Mouse (Mus musculus) stomach, embryonic 16.5 days (tissue): ENCODE data around the gene D6Wsu163e. TPM values are rescaled to one million over a fixed set of nuclear protein-coding genes. Genes with fewer than 3 reads are reported as not detected.

Source experiments
- ATAC-seq: fragments of 200-750 bp; cut with Nextera tagmentation; 2 replicates; pipeline ENCODE4 v1.8.0; 2017; ENCODE audit warnings: moderate number of reproducible peaks, moderate TSS enrichment; ENCODE audit not compliant: insufficient read depth, low FRiP score
- H3K27ac ChIP-seq: fragments of 300-500 bp; sonication (generic); 2 replicates; pipeline ENCODE4 v1.5.1; 2014; ENCODE audit warnings: low read length
- H3K27me3 ChIP-seq: fragments of 300-500 bp; sonication (generic); 2 replicates; pipeline ENCODE4 v1.6.1; 2014; ENCODE audit warnings: low read length, control low read depth, mixed read lengths; ENCODE audit not compliant: control insufficient read depth, insufficient read depth
- H3K36me3 ChIP-seq: fragments of 300-500 bp; sonication (generic); 2 replicates; pipeline ENCODE4 v1.6.1; 2014; ENCODE audit warnings: low read length; ENCODE audit not compliant: control insufficient read depth, insufficient read depth
- H3K4me1 ChIP-seq: fragments of 300-500 bp; sonication (generic); 2 replicates; pipeline ENCODE4 v1.6.1; 2014; ENCODE audit warnings: low read length, control low read depth, mixed read lengths; ENCODE audit not compliant: control insufficient read depth, insufficient read depth
- H3K4me2 ChIP-seq: fragments of 300-500 bp; sonication (generic); 2 replicates; pipeline ENCODE4 v1.6.1; 2014; ENCODE audit warnings: low read depth, low read length, mixed read lengths
- H3K4me3 ChIP-seq: fragments of 300-500 bp; sonication (generic); replicated peaks from 2 replicates; pipeline ENCODE4 v1.5.1; 2014; ENCODE audit warnings: mild to moderate bottlenecking, low read length
- H3K9ac ChIP-seq: fragments of 300-500 bp; sonication (generic); 2 replicates; pipeline ENCODE4 v1.6.1; 2014; ENCODE audit warnings: low read length
- H3K9me3 ChIP-seq: fragments of 300-500 bp; sonication (generic); replicated peaks from 2 replicates; pipeline ENCODE4 v1.6.1; 2016; ENCODE audit warnings: low read length, control low read depth; ENCODE audit not compliant: control insufficient read depth
- whole genome bisulfite sequencing: fragments of 180-500 bp; shearing (Covaris S2); extraction: QIAGEN DNeasy Blood & Tissue Kit; methylation state at CpG from one replicate; pipeline ENCODE4 v1.1.7; 2014; 5-methylcytosine and 5-hydroxymethylcytosine counted together
- polyA plus RNA-seq: library from polyadenylated mRNA; unstranded; fragments of >200 nt; fragmentation: Nextera tagmentation; extraction: Ambion mirVana; gene quantifications from 2 replicates; pipeline ENCODE4 v1.2.1, GENCODE M21; 2015

The D6Wsu163e gene
- polyA plus RNA-seq, 1 experiment from 2014 or later = 16.9 TPM

DNA sequence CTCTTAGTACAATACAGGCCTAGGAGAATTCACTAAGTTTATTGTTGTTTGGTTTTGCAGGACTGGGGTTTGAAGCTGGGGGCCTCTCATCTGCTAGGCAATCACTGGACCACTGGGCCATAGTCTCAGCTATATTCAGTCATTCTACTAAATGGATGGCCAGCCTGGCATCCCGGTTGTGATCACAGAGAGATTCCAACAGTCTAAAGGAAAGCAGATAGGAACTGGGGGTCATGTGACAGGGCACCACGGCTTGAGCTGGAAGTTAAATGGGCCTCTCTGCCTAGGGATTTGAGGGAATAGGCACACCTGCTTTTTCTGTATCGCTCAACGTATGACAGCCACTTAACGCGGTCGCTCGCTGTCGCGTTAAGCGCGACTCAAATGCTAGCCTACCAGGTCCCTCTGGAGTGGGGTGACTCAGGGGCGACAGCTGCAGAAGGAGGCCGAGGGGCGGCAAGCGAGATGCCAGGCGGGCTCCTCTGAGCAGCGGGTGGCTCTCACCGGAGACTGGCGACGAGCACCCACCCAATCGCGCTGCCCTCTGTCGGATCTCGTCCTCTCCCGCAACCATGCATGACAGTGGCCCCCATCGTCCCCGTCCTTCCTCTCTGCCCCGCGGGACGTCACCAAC is 792 bp upstream of the D6Wsu163e start:
- Histone ChIP-seq H3K4me2 (peak overlapping the region; percentile 97), H3K27ac (peak overlapping the region; percentile 25; the same call in 1 of the 2 replicates), H3K9me3 (no peaks in the 10 kb centered on the region), H3K4me1 (peaks cover 9% of the 10 kb centered on the region), H3K36me3 (peaks cover 5% of the 10 kb centered on the region; the same call in 1 of the 2 replicates), H3K4me3 (peak overlapping the region; percentile 80), H3K27me3 (no peaks in the 10 kb centered on the region), H3K9ac (peak overlapping the region; percentile 85)
- ATAC-seq = peak; percentile 3; the same call in 1 of the 2 replicates
- under 1% methylated on average over 31 of the region's 31 CpGs for WGBS

DNA sequence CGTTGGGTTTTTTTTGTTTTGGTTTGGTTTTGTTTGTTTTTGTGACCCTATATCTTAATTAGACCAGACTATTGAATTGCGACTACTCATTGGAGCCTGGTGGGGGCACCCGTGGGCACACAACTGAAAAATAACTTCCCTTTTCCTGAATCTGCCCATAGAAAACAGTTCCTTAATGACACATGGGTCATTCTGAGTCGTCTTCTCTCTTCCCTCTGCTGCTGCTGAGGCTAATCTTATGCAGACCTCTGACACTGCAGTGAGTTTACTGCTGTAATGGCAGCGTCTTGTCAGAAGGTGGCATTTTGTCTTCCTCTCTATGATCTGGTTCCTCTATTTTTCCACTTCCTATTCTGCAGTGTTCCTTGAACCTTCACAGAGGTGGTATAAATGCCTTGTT is 689 bp downstream of the D6Wsu163e start:
- no peaks in the 10 kb centered on the region; the same call in 1 of the 2 replicates for H3K36me3 ChIP-seq
- H3K9me3 ChIP-seq = no peaks in the 10 kb centered on the region
- peaks cover 9% of the 10 kb centered on the region for H3K4me1 ChIP-seq
- H3K9ac ChIP-seq = peak overlapping the region; percentile 76
- peak overlapping the region; percentile 80 for H3K4me3 ChIP-seq
- H3K27me3 ChIP-seq = no peaks in the 10 kb centered on the region
- no peak for ATAC-seq
- peak overlapping the region; percentile 97 for H3K4me2 ChIP-seq
- WGBS = 4% methylated on average over 5 of the region's 5 CpGs
- no peak overlapping the region for H3K27ac ChIP-seq

DNA sequence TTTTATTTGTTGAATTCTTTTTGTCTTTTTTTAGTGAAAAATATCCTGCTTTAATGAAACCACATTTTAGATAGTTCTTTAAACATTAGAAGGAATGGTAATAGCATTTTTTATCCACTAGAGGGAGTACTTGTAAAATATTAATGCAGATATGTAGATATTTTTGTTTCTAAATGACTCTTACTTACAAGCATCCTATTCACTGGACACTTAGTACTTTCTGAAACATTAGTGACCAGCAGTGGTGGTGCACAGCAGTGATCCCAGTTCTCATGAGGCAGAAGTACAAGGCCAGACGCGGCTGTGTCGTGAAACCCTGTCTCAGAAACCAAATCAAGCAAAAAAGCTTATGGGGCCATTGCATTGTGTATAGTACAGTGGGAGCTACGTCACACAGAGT is 8.6 kb downstream of the D6Wsu163e start:
- H3K36me3 ChIP-seq = peaks cover 5% of the 10 kb centered on the region

DNA sequence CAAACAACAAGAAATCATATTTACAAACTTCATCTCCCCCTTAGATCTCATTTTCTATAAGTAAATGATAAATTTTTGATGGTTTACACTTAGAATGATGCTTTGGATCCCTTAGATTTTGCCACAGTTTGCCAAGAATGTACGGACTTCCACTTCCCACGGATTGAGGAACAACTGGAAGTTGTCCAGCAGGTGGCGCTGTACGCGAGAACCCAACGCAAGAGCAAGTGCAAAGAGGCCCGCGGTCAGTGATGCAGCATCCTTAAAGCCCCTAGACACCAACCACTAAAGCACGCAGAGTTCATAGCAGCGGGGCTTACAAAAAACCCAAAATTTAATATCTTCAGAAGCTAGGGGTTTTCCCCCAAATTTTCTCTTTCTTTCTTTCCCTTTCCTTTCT is 16.0 kb downstream of the D6Wsu163e start:
- Histone ChIP-seq H3K4me3 (no peak overlapping the region), H3K9me3 (no peaks in the 10 kb centered on the region), H3K9ac (no peak overlapping the region), H3K4me2 (no peak overlapping the region), H3K27me3 (no peaks in the 10 kb centered on the region), H3K27ac (no peak overlapping the region), H3K4me1 (no peaks in the 10 kb centered on the region), H3K36me3 (no peaks in the 10 kb centered on the region)
- no peak for ATAC-seq
- WGBS = 8% methylated on average over 10 of the region's 10 CpGs

More for the DNA sequence above, 8.6 kb downstream of the D6Wsu163e start:
- no peak for ATAC-seq
- WGBS = 82% methylated on average over 4 of the region's 4 CpGs
- H3K4me2 ChIP-seq = no peak overlapping the region
- H3K27ac ChIP-seq = no peak overlapping the region
- no peaks in the 10 kb centered on the region for H3K4me1 ChIP-seq
- H3K4me3 ChIP-seq = no peak overlapping the region
- H3K27me3 ChIP-seq = no peaks in the 10 kb centered on the region
- H3K9ac ChIP-seq = no peak overlapping the region
- H3K9me3 ChIP-seq = no peaks in the 10 kb centered on the region

DNA sequence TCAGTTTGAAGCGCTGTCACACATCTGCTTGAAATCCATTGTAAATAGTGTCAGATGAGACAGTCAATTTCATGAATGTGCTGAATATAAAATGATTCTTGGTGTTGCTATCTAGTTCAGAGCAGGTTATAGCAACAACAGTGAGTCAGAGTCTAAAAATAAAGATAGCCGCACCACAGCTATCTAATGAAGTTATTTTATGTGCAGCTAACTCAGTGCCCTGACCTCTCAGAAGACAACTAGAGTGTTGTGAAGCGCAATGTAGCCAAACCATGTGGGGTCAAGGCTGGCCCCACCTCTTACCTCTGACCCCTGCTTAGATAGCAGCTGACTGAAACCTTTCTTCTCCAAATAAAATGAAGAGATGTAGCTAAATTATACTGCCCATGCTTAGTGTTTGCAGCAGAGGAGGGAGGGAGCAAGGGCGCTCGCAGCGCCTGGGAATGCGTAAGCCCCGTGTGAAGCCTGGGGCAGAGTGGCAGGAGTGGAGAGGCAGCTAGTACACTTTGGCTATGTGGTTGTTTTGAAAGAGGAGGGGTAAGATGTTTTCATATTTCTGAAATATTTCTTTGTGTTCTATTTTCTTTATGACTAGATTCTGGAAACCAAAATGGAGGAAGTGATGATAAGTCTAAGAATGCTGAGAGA is 21.7 kb downstream of the D6Wsu163e start:
- 89% methylated on average over 8 of the region's 8 CpGs for WGBS
- no peaks in the 10 kb centered on the region for H3K9me3 ChIP-seq
- no peak overlapping the region for H3K4me2 ChIP-seq
- H3K4me3 ChIP-seq = no peak overlapping the region
- no peak for ATAC-seq
- H3K27ac ChIP-seq = no peak overlapping the region
- no peaks in the 10 kb centered on the region for H3K4me1 ChIP-seq
- H3K9ac ChIP-seq = no peak overlapping the region
- H3K27me3 ChIP-seq = no peaks in the 10 kb centered on the region
- H3K36me3 ChIP-seq = no peaks in the 10 kb centered on the region

DNA sequence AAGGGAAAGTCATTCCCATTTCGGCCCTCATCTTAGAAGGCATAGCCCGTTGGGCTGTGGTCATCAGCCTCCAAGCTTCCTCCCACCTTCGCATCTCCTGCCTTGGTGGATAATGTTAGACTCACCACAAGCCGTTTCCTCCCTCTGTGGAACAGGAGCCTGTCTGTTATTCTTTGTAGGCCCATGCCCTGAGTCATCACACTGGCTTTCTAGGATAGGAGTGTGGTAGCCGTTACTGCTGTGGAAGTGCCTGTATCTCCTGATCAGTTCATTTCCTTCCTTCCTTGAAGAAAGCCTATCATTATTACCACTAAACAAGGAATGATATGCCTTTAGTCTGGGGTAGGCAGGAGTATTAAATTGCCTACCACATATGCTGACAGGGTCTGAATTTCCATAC is 22.9 kb downstream of the D6Wsu163e start:
- no peak overlapping the region for H3K27ac ChIP-seq
- H3K9me3 ChIP-seq = no peaks in the 10 kb centered on the region
- no peaks in the 10 kb centered on the region for H3K4me1 ChIP-seq
- no peak overlapping the region for H3K4me3 ChIP-seq
- H3K27me3 ChIP-seq = no peaks in the 10 kb centered on the region
- no peak for ATAC-seq
- no peak overlapping the region for H3K4me2 ChIP-seq
- H3K36me3 ChIP-seq = no peaks in the 10 kb centered on the region; the same call in 1 of the 2 replicates
- WGBS = 84% methylated on average over 5 of the region's 5 CpGs
- no peak overlapping the region for H3K9ac ChIP-seq

DNA sequence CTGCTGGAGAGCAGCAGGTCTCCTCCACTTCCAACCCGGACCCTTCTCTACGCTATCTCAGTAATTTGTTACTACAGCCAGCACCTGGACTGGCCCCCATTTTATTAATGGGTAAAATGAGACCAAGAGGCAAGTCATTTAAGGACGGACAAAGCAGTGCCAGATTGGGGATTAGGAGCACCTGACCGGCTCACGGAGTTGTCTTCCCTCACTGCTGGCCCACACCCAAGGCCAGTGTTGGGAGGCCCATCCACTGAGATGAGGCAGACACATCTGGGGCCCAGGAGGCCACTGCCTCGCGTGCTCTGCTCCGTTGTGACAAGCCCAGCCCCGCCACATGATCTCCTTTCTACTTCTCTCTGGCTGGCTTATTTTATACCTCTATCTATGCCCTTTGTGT is 23.7 kb downstream of the D6Wsu163e start:
- Histone ChIP-seq H3K4me2 (no peak overlapping the region), H3K27me3 (no peaks in the 10 kb centered on the region), H3K27ac (no peak overlapping the region), H3K4me1 (no peaks in the 10 kb centered on the region), H3K4me3 (no peak overlapping the region), H3K36me3 (no peaks in the 10 kb centered on the region; the same call in 1 of the 2 replicates), H3K9ac (no peak overlapping the region), H3K9me3 (no peaks in the 10 kb centered on the region)
- ATAC-seq = no peak
- WGBS = 84% methylated on average over 9 of the region's 9 CpGs

DNA sequence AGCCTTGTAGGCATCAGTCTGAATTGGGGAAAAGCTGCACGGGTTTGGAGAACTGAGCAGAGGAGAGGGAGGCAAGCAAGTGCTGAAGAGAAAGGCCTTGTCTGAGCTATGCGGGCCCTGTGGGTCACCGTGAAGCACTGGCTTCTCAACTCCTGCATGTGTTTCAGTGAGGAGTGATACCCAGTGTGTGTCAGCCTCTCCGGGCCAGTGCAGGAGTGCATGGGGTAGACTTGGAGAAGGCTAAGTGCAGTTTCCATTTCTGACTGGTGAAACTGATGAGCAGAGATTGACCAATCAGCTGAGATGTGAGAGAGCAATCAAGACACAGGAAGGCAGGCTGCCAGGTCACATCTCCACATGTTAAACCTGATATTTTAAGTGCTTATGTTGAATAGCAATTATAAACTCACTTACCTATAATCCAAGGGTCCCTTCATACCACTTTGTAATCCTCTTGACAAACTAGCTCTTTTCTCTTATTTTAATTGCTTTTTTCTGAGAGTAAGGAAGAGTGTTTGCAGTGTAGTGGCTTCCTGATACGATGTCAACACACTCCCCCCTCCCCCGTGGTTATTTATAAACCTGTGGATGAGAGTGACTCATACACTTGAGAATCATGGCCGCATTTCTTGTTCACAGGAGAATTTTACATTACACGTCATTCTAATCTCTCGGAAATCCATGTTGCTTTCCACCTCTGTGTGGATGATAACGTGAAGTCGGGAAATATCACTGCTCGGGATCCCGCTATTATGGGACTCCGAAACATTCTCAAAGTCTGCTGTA is 26.7 kb downstream of the D6Wsu163e start:
- Histone ChIP-seq H3K27ac (no peak overlapping the region), H3K27me3 (no peaks in the 10 kb centered on the region), H3K9ac (no peak overlapping the region), H3K9me3 (no peaks in the 10 kb centered on the region), H3K4me2 (no peak overlapping the region), H3K4me1 (no peaks in the 10 kb centered on the region), H3K36me3 (no peaks in the 10 kb centered on the region; the same call in 1 of the 2 replicates), H3K4me3 (no peak overlapping the region)
- ATAC-seq = no peak
- WGBS = 85% methylated on average over 14 of the region's 14 CpGs
